Mouse (Mus musculus) T-cell, adult 2 months (primary cell): Measurements from ENCODE around the gene Csnk2b.
A peak's percentile ranks its signal among the peaks of the same experiment; 100 is the strongest.

Experiments used
- DNase-seq: peaks from one replicate; pipeline ENCODE4 v3.0.0; 2022; ENCODE audit warnings: low spot score

The Csnk2b gene

DNA sequence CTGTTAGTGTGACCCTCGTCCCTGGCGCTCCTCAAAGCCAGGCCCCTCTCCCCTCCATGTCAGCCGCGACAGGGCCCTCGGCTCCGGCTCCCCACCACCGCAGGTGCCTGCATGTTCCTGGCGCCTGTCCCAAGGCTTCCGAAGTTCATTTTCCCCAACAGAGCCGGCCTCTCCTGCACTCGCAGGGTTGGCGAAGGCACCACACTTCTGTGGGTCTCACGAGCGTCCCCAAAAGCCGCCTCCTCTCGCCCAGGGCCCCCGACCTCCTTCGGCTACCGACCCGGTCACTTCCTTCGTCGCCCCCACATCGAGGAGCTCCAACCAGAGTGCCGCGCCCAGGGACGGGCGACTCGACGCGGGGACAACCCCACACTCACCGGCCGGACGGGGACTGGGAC, 1.1 kb downstream of the Csnk2b start:
- no peak for DNase-seq

GRCm38 (mm10) chr17:35115046-35116019, 6.5 kb downstream of the Csnk2b start, which contains the start of gene Ly6g5b:
TSS of gene Ly6g5b (minus strand) at chr17:35115428.
- peak; percentile 66 for DNase-seq

DNA sequence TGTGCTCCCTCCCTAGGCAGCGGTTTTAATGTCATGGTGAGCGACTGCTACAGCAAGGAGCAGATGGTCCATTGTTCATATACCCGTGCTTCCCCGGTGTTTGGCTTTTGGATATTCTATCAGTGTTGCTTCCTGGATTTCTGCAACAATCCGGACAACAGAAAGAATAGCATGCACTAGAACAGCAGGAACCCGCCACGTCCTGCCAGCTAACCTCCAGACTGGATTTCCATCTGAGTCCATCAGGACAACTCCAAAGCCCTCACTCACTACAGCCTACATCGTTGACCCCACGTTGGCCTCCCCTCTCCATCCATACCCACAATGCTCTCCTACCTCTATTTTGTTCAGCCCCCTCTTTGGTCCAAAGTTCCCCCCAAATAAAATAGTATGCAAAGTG, 10.1 kb downstream of the Csnk2b start:
- no peak for DNase-seq

- DNase-seq, result no peak
Measured at GRCm38 (mm10) chr17:35108097-35108496, 13.8 kb downstream of the Csnk2b start, which contains the start of gene Ly6g5c. TSS of gene Ly6g5c (plus strand) at chr17:35108279.

- no peak for DNase-seq
Measured at GRCm38 (mm10) chr17:35106522-35106921, 15.3 kb downstream of the Csnk2b start.

DNA sequence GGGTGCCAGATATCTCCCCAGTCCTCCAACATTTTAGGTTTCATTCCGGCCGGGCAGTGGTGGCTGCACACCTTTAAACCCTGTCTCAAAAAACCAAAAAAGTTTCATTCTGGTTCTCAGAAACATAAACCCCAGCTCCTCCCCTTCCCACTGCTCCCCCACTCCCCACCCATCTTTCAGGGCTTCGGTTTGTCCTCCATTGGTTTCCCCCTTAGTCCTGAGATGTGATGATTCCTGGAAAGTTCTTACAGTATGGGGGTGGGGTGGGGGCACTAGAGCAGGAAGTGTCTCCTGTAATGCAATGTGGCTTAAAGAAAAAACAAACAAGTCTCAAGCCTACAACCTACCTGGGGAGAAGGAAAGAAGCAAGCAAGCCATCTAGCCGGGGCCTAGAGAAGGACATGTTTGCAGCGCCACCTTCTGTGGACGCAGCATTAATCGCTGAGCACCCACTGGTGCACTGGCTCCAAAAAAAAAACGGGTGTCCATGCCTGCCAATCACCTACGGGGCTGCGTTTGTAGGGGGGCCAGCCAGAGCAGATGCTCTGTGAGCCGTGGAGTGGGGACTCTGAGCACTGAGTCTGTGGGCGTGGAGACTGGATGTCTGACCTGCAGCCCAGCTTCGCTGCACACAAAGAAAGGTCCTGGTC, 16.0 kb downstream of the Csnk2b start:
- peak; percentile 18 for DNase-seq

- no peak for DNase-seq
Measured at GRCm38 (mm10) chr17:35104754-35105153, 17.1 kb downstream of the Csnk2b start.

- DNase-seq, result no peak
Measured at GRCm38 (mm10) chr17:35104079-35104478, 17.8 kb downstream of the Csnk2b start.

DNA sequence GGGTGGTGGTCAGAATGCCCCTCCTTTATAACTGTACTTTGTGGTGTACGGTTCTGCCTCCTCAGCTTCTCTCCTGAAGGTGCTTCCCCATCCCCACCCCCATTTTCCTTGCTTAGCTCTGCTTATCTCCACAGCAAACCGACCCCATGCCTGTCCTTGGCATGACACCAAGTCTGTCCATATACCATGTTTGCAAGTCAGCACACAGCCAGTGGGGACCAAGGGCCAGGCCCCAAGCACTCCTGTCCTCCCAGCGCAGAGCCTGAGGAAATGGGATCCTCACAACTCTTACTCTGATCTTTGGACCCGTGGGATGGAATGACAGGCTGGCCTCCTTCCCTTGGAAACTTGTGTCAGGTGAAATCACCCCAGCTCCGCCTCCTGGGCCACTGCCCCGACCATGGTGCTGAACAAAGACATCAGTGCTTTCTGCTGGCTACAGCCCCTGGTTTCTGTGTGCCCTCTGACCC, 18.6 kb downstream of the Csnk2b start:
- no peak for DNase-seq

GRCm38 (mm10) chr17:35102299-35102698, 19.6 kb downstream of the Csnk2b start:
- no peak for DNase-seq

DNA sequence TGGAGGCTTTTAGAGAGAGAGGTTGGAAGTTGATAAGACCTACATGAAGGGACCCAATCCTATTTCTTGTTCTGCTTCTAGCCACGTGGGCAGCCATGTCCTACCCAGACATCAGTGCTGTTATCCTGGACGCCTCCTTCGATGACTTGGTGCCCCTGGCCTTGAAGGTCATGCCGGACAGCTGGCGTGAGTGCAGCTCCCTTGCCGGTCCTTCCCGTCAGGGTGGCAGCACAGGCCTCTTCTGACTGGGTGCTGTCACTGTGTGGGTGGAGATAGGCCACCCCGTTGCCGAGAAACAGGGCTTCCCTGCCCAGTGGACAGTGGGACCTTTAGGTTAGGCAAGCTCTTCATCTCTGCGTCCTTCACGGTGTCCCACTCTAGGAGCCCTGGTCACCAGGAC, 20.7 kb downstream of the Csnk2b start:
- DNase-seq, result no peak

- DNase-seq, result no peak
Measured at GRCm38 (mm10) chr17:35100196-35100765, 21.6 kb downstream of the Csnk2b start.

DNA sequence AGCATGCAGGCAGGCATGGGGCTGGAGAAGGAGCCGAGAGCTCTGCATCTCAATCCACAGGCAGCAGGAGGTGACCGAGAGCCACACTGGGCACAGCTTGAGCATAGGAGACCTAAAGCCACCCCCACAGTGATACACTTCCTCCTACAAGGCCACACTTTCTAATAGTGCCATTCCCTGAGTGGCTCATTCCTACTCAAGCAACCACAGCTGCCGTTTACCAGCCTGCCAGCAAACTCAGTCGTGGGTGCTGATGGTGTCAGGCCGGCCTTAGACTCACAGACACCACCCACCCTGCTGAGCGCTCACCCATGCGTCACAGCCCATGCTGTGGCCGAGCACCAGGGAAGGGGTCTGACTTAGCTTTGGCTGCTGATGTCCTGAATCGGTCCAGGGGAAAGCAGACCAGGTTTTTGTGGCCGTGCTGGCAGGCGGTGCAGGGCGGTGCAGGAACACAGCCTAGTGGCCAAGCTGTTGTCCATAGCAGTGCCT, 24.6 kb downstream of the Csnk2b start:
- no peak for DNase-seq

GRCm38 (mm10) chr17:35096597-35096996, 25.3 kb downstream of the Csnk2b start:
- no peak for DNase-seq

DNA sequence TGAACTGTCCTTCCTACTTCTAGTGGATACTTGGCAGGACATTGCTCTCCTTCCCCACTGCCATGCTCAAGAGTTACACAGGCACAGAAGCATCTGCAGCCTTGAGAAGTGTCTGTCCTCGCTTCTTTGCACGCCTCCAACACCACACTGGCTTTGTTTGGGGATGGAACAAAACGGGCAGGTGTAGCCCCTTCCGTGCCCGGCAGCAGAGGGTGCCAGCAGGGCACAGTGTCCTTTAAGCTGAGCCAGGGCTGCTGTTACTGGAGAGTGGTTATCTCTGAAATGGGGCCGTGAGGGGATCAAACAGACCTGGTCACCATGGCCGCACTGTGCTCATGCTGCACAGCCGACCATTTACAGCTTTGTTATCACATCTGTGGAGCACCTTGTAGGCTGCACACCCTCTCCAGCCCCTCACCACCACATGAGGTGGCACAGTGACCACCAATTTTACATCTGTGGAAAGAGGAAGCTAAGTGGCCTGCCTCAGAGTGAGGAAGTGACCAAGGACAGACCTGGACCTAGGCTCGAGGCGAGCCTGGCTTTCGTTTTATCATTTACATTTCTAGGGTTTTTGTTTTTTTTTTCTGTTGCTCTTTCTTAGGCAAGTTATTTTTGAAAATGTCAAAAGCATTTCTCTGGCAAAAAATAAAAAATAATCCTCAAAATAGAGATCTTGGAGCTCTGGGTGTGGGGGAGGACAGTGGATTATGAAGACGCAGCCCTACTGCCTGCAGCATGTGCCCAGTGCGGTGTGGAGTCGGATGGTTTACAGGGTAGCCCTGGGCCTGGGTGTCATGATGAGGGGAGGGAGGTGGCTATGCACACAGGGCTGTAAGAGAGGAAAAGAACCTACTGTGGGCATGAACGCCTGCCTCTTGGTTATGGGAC, 27.1 kb downstream of the Csnk2b start:
- DNase-seq, result no peak

- no peak for DNase-seq
Measured at GRCm38 (mm10) chr17:35092403-35093198, 29.3 kb downstream of the Csnk2b start.

DNA sequence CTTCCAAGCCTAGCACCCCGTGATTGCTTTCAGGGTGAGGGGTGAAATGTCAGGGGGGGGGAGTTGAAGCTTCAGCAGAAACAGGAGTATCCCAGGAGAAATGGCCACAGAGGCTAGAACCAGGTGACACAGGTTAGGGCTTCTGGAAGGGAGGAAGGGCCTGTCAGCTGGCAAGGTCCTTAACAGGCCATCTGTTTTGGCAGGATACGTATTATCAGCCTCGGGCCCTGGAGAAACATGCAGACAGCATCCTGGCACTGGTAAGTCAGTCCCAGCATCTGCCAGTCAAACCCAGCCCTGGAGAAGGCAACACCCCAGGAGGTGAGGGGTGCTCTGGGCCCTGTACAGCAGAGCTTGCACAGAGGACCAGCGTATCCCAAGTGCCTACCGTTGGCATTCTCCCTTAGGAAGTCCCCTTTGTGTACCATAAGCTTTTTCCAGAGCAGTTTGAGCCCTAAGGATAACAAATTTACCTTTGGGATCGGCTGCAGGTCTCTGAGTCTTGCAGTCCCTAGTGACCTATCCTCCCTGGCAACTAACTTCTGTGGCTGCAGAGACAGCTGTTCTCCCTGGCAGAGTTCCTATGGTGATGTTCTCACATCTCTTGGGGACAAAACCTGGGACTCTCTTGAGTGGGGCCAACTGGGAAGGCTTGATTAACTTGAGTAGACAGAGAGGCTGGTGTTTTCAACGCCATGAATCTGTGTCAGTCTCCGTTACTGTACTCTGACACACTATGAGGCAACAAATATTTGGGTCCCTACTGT, 31.5 kb downstream of the Csnk2b start:
- no peak for DNase-seq

DNA sequence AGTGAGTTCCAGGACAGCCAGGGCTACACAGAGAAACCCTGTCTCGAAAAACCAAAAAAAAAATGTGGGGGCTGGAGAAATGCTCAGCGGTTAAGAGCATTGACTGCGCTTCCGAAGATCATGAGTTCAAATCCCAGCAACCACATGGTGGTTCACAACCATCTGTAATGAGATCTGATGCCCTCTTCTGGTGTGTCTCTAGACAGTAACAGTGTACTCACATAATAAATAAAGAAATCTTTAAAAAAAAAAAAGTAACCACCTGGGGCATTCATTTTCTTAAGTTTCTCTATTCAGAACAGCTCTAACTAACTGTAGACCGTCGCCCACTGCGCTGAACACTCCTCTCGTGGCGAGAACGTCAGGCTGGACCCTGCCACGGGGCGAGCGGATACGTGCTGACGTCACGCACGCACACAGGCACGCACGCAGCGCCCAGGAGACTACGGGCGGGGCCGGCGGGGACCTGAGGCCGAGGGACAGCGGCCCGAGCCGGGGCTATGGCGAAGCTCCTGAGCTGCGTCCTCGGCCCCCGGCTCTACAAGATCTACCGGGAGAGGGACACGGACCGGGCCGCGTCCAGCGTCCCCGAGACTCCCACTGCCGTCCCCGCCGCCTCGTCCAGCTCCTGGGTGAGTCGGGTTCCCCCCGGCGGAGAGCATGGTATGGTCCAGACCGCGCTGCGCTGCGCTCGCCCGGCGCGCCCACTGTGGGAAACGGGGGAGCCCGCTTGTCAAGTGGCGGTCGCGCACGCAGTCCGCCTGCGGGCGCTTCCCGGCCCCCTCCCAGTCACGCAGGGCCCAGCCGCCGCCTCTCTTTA, 32.8 kb downstream of the Csnk2b start, which contains the start of gene Abhd16a:
TSS of gene Abhd16a (plus strand) at position 439 of the 820 bp plus-strand sequence.
- DNase-seq, result peak; percentile 90

DNA sequence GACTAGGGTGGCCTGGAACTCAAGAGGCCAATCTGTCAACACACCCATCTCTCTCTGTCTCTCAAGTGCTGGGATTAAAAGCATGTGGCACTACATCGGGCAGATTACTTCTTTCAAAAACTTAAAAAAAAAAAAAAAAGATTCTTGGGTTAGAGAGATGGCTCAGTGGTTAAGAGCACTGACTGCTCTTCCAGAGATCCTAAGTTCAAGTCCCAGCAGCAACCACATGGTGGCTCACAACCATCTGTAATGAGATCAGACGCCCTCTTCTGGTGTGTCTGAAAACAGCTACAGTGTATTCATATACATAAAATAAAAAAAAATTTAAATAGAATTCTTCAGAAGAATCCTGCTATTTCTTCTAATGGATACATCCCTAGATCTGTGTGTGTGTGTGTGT, 33.7 kb downstream of the Csnk2b start:
- DNase-seq, result peak; percentile 41
